Mouse (Mus musculus) cerebellum, postnatal 10 days (tissue): ENCODE data around the gene Zbtb7b.
A peak's percentile ranks its signal among the peaks of the same experiment; 100 is the strongest.

Experiments used
- DNase-seq, 2 experiments: peaks; one replicate each; pipeline ENCODE4 v3.0.0; 2021; ENCODE audit warnings: mixed read lengths in 2 of 2

Zbtb7b gene

GRCm38 (mm10) chr3:89388901-89389740 is 5.5 kb downstream of the Zbtb7b start:
- DNase-seq, result peak in 1 of 2 experiments; percentile 45

GRCm38 (mm10) chr3:89388134-89388881 is 6.3 kb downstream of the Zbtb7b start:
- peak; percentile 65 to 76 for DNase-seq

- peak in 1 of 2 experiments; percentile 41 for DNase-seq
Measured at GRCm38 (mm10) chr3:89387632-89388031, 6.9 kb downstream of the Zbtb7b start.

GRCm38 (mm10) chr3:89386438-89387420 is 7.8 kb downstream of the Zbtb7b start:
- peak in 1 of 2 experiments; percentile 36 for DNase-seq

- DNase-seq, result no peak
Measured at GRCm38 (mm10) chr3:89385451-89385850, 9.1 kb downstream of the Zbtb7b start.

GRCm38 (mm10) chr3:89384331-89385076 is 10.1 kb downstream of the Zbtb7b start:
- no peak for DNase-seq

- peak in 1 of 2 experiments; percentile 23 for DNase-seq
Measured at GRCm38 (mm10) chr3:89383651-89384255, 10.8 kb downstream of the Zbtb7b start.

GRCm38 (mm10) chr3:89382950-89383349 is 11.6 kb downstream of the Zbtb7b start:
- DNase-seq, result no peak

GRCm38 (mm10) chr3:89382033-89382882 is 12.3 kb downstream of the Zbtb7b start:
- no peak for DNase-seq

GRCm38 (mm10) chr3:89381233-89381632 is 13.3 kb downstream of the Zbtb7b start:
- DNase-seq, result peak in 1 of 2 experiments; percentile 27

GRCm38 (mm10) chr3:89380711-89381110 is 13.9 kb downstream of the Zbtb7b start:
- no peak for DNase-seq

- DNase-seq, result no peak
Measured at GRCm38 (mm10) chr3:89380291-89380690, 14.3 kb downstream of the Zbtb7b start.

- DNase-seq, result peak in 1 of 2 experiments; percentile 20
Measured at GRCm38 (mm10) chr3:89379388-89380131, 15.0 kb downstream of the Zbtb7b start.

GRCm38 (mm10) chr3:89378394-89379067 is 16.0 kb downstream of the Zbtb7b start:
- DNase-seq, result peak; percentile 87 to 89

GRCm38 (mm10) chr3:89377831-89378230 is 16.7 kb downstream of the Zbtb7b start:
- no peak for DNase-seq

GRCm38 (mm10) chr3:89373581-89374231 is 20.9 kb downstream of the Zbtb7b start:
- DNase-seq, result no peak

- DNase-seq, result no peak
Measured at GRCm38 (mm10) chr3:89367338-89367737, 27.2 kb downstream of the Zbtb7b start.
